Mouse (Mus musculus) forebrain, embryonic 14.5 days (tissue): ENCODE data around the gene Dhx16. TPM values are rescaled to one million over a fixed set of nuclear protein-coding genes. Genes with fewer than 3 reads are reported as not detected.
A peak's percentile ranks its signal among the peaks of the same experiment; 100 is the strongest.

ENCODE experiments used
- ATAC-seq: fragments of 200-750 bp; cut with Nextera tagmentation; 2 replicates; pipeline ENCODE4 v1.8.0; 2017; ENCODE audit warnings: mild to moderate bottlenecking, moderate library complexity
- DNase-seq: peaks from one replicate; pipeline ENCODE4 v3.0.0-alpha.2; 2015; ENCODE audit warnings: low spot score
- H3K27ac ChIP-seq: fragments of 300-500 bp; sonication (generic); 2 replicates; pipeline ENCODE4 v1.5.1; 2014; ENCODE audit warnings: low read depth, mild to moderate bottlenecking, control low read depth, low read length, moderate library complexity
- H3K27me3 ChIP-seq: fragments of 300-500 bp; sonication (generic); replicated peaks from 2 replicates; pipeline ENCODE4 v1.6.1; 2014; ENCODE audit warnings: low read length, control low read depth, mixed read lengths; ENCODE audit not compliant: control insufficient read depth, insufficient read depth
- H3K36me3 ChIP-seq: fragments of 300-500 bp; sonication (generic); 2 replicates; pipeline ENCODE4 v1.6.1; 2014; ENCODE audit warnings: low read length, control low read depth; ENCODE audit not compliant: control insufficient read depth, insufficient read depth
- H3K4me1 ChIP-seq: fragments of 300-500 bp; sonication (generic); 2 replicates; pipeline ENCODE4 v1.6.1; 2014; ENCODE audit warnings: antibody characterized with exemption, low read length, control low read depth; ENCODE audit not compliant: control insufficient read depth, insufficient read depth
- H3K4me2 ChIP-seq: fragments of 300-500 bp; sonication (generic); 2 replicates; pipeline ENCODE4 v1.6.1; 2014; ENCODE audit warnings: mild to moderate bottlenecking, control low read depth, low read length
- H3K4me3 ChIP-seq: fragments of 300-500 bp; sonication (generic); 2 replicates; pipeline ENCODE4 v1.5.1; 2014; ENCODE audit warnings: low read depth, low read length, control low read depth
- H3K9ac ChIP-seq: fragments of 300-500 bp; sonication (generic); 2 replicates; pipeline ENCODE4 v1.6.1; 2014; ENCODE audit warnings: mild to moderate bottlenecking, low read length, control low read depth, moderate library complexity
- H3K9me3 ChIP-seq: fragments of 300-500 bp; sonication (generic); replicated peaks from 2 replicates; pipeline ENCODE4 v1.6.1; 2016; ENCODE audit warnings: low read length, control low read depth, mixed read lengths; ENCODE audit not compliant: control insufficient read depth
- WGBS: fragments of 180-500 bp; shearing (Covaris S2); extraction: QIAGEN DNeasy Blood & Tissue Kit; methylation state at CpG from one replicate; pipeline ENCODE4 v1.1.7; 2014; 5-methylcytosine and 5-hydroxymethylcytosine counted together
- polyA plus RNA-seq: library from polyadenylated mRNA; unstranded; fragments of >200 nt; fragmentation: Nextera tagmentation; extraction: Ambion mirVana; gene quantifications from 2 replicates; pipeline ENCODE4 v1.2.1, GENCODE M21; 2014

Gene Dhx16
- polyA plus RNA-seq, 1 experiment from 2014 or later: 31.8 TPM

DNA sequence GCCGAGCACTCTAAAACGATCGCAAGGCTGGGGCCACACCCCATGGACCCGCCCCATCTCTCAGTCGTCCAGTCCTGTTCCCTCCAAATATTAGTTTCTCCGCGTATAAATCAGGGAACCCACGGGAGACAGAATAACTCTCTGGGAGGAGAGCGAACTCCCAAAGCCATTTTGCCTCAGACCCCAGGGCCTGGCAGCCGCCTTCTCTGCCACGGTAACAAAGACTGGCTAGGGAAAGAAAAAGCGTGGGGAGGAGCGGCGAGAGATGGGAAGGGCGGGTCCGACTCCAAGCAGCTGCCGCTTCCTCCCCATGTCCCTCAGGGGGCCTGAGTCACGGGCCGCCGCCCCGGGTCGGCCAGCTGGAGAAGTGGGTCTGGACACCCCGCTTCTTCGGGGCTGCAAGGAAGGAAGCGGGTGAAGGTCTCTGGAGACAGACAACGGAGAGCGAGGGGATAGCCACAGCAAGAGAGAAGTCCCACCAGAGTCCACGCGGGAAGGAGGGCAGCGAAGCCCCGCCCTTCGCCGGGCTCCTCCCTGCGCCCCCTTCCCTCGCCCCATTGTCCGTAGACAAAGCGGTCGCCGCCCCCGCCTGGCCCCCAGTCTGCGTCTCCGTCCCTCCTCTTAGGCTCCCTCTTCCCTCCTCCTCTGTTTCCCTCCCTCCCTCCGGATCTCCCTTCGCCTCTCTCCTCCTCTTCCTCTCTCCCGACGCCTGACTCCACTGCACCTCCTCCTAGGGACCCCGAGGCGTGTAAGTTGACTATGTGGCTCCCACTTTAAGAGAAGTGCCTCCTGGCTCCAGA, 13.9 kb upstream of the Dhx16 start, which contains the start of gene Ppp1r18:
Ppp1r18 (plus strand) TSS at position 113 of the 800 bp plus-strand sequence.
- DNase-seq (peak; percentile 84), ATAC-seq (peak; percentile 68)
- Histone ChIP-seq H3K27ac (peak within 1 kb of the TSS; percentile 96), H3K27me3 (no peaks in the 10 kb centered on the region), H3K9me3 (no peaks in the 10 kb centered on the region), H3K4me2 (peak within 1 kb of the TSS; percentile 92), H3K4me1 (peaks cover 36% of the 10 kb centered on the region), H3K9ac (peak within 1 kb of the TSS; percentile 72), H3K4me3 (peak within 1 kb of the TSS; percentile 59), H3K36me3 (peaks cover 6% of the 10 kb centered on the region; the same call in 1 of the 2 replicates)
- WGBS: under 1% methylated on average over 45 of the region's 48 CpGs

DNA sequence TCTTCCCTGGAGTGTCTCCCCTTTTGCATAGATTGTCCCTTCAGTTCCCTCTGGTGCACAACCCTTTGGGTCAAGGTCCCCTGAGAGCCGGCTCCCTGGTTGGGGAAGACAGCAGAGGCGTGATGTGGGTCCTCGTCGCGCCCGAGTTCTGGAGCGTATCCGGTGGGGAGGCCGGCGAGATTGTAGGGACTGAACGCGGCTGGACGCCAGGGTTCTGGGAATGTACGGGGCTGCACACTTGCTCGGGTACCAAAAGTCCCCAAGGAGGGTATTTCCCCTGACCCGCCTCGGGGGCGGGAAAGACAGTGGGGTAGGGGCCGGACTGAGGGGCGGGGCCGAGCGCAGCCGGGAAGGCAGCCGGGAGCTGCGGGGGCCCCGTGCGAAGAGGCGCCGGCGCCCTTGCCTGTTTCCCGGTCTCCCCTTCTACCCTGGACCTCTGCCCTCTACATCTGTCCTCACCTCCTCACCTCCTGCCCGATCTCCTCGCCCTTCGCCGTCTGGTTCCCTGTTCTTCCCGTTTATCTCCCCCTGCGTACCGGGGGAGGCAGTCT, 13.3 kb upstream of the Dhx16 start:
- peak overlapping the region; percentile 92 for H3K4me2 ChIP-seq
- peak overlapping the region; percentile 59 for H3K4me3 ChIP-seq
- H3K9ac ChIP-seq: peak overlapping the region; percentile 72
- peaks cover 36% of the 10 kb centered on the region for H3K4me1 ChIP-seq
- peak; percentile 38 for ATAC-seq
- H3K36me3 ChIP-seq: peaks cover 13% of the 10 kb centered on the region
- DNase-seq: peak; percentile 61
- peaks cover 3% of the 10 kb centered on the region; the same call in 1 of the 2 replicates for H3K9me3 ChIP-seq
- no peaks in the 10 kb centered on the region for H3K27me3 ChIP-seq
- 0% methylated on average over 35 of the region's 38 CpGs for WGBS
- peak overlapping the region; percentile 96 for H3K27ac ChIP-seq

DNA sequence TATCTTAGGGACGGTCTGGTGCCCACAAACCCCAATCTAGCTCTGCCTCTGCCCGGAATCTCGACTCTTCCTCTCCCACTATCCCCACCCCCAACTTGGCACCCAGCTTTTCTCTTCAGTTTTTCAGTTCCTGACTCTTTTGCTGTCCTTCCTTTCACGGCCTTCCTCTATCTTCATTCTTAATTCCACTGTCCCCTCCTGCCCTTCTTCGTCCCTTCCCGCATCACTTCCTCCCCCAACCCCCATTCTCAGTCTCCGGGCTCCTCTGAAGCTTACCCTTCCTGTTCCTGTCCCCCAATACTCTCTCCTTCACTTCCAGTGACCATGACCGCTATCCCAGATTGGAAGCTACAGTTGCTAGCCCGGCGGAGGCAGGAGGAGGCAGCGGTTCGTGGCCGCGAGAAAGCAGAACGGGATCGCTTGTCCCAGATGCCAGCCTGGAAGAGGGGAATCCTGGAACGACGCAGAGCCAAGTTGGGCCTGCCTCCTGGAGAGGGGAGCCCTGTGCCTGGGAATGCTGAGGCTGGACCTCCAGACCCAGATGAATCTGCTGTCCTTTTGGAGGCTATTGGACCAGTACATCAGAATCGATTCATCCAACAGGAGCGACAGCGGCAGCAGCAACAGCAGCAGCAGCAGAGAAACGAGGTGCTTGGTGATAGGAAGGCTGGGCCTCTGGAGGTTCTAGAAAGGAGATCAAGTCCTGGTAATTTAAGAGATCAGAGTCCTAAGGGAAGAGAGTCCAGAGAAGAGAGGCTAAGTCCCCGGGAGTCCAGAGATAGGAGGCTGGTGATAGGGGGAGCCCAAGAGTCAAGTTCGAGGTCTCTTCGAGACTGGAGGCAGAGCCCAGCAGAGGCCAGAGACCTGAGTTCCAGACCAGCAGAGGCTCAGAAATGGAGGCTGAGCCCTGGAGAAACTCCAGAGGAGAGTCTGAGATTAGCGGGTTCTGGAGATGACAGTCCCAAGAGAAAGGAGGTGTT, 12.4 kb upstream of the Dhx16 start:
- Histone ChIP-seq H3K27ac (peak overlapping the region; percentile 96), H3K27me3 (no peaks in the 10 kb centered on the region), H3K4me2 (peak overlapping the region; percentile 92), H3K9me3 (peaks cover 4% of the 10 kb centered on the region; the same call in 1 of the 2 replicates), H3K4me1 (peaks cover 33% of the 10 kb centered on the region), H3K9ac (peak overlapping the region; percentile 72), H3K36me3 (peaks cover 14% of the 10 kb centered on the region), H3K4me3 (peak overlapping the region; percentile 59)
- ATAC-seq: no peak
- DNase-seq: peak; percentile 28
- WGBS: 8% methylated on average over 26 of the region's 26 CpGs

DNA sequence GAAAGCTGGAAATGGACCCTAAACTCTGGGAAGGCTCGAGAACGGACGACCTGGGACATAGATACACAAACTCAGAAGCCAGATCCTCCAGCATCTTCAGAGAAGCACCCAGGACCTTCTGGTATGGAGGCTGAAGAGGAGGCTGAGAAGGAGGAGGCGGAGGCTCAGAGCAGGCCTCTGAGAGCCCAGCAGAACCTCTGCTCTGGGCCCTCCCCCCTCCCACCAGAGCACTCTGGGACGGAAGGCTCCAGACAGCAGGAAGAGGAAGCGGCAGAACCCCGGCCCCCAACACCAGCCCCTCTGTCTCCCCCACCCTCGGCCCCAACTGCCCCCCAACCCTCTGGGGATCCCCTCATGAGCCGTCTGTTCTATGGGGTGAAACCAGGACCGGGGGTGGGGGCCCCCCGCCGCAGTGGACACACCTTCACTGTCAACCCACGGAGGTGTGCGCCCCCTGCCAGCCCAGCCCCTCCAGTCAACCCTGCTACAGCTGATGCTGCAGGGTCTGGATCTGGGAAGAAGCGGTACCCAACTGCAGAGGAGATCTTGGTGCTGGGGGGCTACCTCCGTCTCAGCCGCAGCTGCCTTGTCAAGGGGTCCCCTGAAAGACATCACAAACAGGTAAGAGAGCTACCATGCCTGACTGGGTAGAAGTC, 11.3 kb upstream of the Dhx16 start:
- Histone ChIP-seq H3K4me1 (peaks cover 33% of the 10 kb centered on the region), H3K9me3 (peaks cover 4% of the 10 kb centered on the region; the same call in 1 of the 2 replicates), H3K27ac (peak overlapping the region; percentile 21; the same call in 1 of the 2 replicates), H3K4me3 (peak overlapping the region; percentile 59), H3K9ac (peak overlapping the region; percentile 72), H3K36me3 (peaks cover 19% of the 10 kb centered on the region), H3K27me3 (no peaks in the 10 kb centered on the region), H3K4me2 (peak overlapping the region; percentile 92)
- DNase-seq (no peak), ATAC-seq (no peak)
- 40% methylated on average over 14 of the region's 17 CpGs for WGBS

DNA sequence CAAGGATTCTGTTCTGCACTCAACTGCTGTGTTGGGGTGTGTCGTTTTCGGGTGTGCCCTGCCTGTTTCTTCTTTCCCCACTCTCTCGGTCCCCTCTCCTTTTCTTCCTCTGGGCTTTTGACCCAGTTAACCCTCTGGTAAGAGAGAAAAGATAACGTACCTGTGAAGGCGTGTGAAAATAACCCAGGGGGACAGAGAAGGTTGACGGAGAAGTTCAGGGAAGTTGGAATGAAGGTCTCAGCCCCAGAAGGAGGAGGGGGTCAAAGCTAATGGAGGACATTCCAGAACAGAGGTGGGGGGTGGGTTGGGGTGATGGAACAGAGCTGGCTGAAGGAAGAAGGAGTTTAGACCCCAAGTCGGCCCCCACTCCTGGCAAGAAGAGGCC, 10.7 kb upstream of the Dhx16 start:
- no peak for DNase-seq
- no peak overlapping the region for H3K27ac ChIP-seq
- peaks cover 19% of the 10 kb centered on the region for H3K36me3 ChIP-seq
- ATAC-seq: no peak
- H3K4me1 ChIP-seq: peaks cover 33% of the 10 kb centered on the region
- H3K9ac ChIP-seq: peak overlapping the region; percentile 72
- H3K4me2 ChIP-seq: peak overlapping the region; percentile 92
- 4% methylated on average over 7 of the region's 7 CpGs for WGBS
- peak overlapping the region; percentile 59 for H3K4me3 ChIP-seq
- no peaks in the 10 kb centered on the region for H3K27me3 ChIP-seq
- H3K9me3 ChIP-seq: peaks cover 4% of the 10 kb centered on the region; the same call in 1 of the 2 replicates

DNA sequence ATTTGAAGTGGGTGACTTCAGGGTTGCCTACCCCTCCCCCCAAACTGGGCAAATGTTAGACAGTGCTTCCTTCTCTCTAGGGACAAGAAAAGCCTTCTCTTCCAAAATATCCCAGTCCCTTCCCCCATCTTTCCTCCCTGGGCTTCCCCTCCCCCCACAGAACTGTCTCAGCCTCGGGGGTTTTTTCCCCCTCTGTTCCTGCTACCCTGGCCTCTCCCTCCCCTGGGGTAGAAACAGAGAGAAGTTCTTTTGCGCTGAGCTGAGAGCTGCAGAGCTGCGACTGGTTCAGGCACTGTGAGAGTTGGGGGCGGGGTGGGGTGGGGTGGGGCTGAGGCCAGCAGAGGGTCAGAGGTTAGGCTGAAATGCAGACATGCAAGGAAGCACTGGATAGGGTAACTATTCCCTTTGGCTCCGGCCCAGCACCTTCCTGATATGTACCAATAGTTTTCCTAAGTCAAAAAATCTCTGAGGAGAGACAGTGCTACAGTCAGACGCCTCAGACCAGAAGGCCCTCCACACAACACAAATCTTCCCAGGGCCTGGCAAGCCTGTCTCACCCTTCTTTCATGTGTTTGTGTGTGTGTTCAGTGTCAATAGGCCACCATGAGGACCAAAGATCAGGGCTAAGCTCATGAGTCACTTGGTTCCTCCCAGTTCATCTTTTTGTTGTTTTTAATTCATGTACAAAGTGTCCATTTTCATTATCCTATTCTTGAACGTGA, 10.1 kb upstream of the Dhx16 start:
- Histone ChIP-seq H3K27ac (peak overlapping the region; percentile 55; the same call in 1 of the 2 replicates), H3K4me1 (peaks cover 33% of the 10 kb centered on the region), H3K36me3 (peaks cover 25% of the 10 kb centered on the region), H3K4me3 (peak overlapping the region; percentile 59), H3K27me3 (no peaks in the 10 kb centered on the region), H3K9me3 (peaks cover 4% of the 10 kb centered on the region; the same call in 1 of the 2 replicates), H3K4me2 (peak overlapping the region; percentile 92), H3K9ac (peak overlapping the region; percentile 72)
- 3% methylated on average over 7 of the region's 7 CpGs for WGBS
- ATAC-seq (no peak), DNase-seq (peak; percentile 10)

DNA sequence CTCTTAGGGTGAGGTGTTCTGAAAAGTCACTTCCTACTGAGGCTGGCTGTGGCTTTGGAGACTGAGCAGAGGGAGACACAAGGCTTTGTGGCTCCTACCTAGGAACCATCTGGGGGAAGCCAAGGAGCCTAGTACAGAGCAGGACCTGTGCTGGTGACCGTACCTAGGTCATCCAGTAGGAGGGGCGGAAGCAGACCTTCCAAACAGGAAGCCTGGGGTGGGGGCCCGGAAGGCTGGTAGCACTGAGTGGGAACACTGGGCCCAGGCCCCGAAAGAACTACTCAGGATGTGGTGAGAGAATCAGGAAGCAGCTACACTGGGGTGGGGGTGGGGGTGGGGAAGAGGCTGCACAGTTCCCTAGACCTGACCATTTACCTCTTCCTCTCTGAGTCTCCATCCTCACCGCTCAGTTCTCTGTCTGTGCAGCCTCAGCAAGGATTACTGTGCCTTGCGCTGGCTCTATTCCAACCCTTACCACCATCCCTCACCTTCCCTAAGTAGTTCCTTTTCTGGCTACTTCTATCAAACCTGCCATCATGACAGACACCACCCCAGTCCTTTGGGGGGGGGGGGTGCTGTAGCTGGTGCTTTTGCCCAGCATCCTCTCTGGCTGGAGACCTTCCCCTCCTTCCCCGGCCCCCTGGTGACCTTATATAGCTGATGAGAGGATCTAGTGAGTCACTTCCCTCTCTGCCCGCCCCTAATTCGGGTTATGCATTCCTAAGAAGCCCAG, 9.3 kb upstream of the Dhx16 start:
- Histone ChIP-seq H3K9ac (peak overlapping the region; percentile 72), H3K9me3 (peaks cover 4% of the 10 kb centered on the region; the same call in 1 of the 2 replicates), H3K27ac (peak overlapping the region; percentile 18; the same call in 1 of the 2 replicates), H3K27me3 (no peaks in the 10 kb centered on the region), H3K4me1 (peaks cover 33% of the 10 kb centered on the region), H3K4me3 (peak overlapping the region; percentile 59), H3K4me2 (peak overlapping the region; percentile 92), H3K36me3 (peaks cover 33% of the 10 kb centered on the region)
- DNase-seq (no peak), ATAC-seq (no peak)
- WGBS: 76% methylated on average over 9 of the region's 9 CpGs
